ENCODE assay signal across 8 mouse cellular contexts in genomic region chr14:61971100-61972088, GRCm38 (mm10).
A peak's percentile ranks its signal among the peaks of the same experiment; 100 is the strongest.
DNase-seq lines count a peak whose midpoint lies in the region; ATAC-seq and TF ChIP-seq lines count a peak whose summit lies in the region.

No protein-coding gene starts in this region.

- peak; percentile 83 for ATAC-seq in megakaryocyte, adult 5-6 weeks (ENCODE audit: poor library complexity, severe bottlenecking)
- ATAC-seq in midbrain, postnatal 0 days (ENCODE audit: low FRiP score) = no peak

- H3K4me1 ChIP-seq in midbrain, postnatal 0 days (ENCODE audit: insufficient read depth, low read length) = 0 out of 2 replicates have a peak, but pooled peaks cover 4% of the 10 kb centered on the region
- no peaks in the 10 kb centered on the region for H3K4me1 ChIP-seq in hindbrain, embryonic 10.5 days (replicated peaks)

- no peak overlapping the region for H3K27ac ChIP-seq in midbrain, postnatal 0 days (ENCODE audit: low read depth, low read length)
- no peak overlapping the region for H3K27ac ChIP-seq in hindbrain, embryonic 10.5 days

- H3K4me2 ChIP-seq in midbrain, postnatal 0 days (ENCODE audit: low read depth, low read length, poor library complexity, severe bottlenecking) = no peak overlapping the region

- TF ChIP-seq CTCF in midbrain, postnatal 0 days (IDR thresholded peaks at IDR 0.05) = no peak

- H3K4me3 ChIP-seq in midbrain, postnatal 0 days (ENCODE audit: low read depth, low read length) = no peak overlapping the region
- no peak overlapping the region for H3K4me3 ChIP-seq in hindbrain, embryonic 10.5 days

- peak; percentile 7 for DNase-seq in adrenal gland, adult 8-10 months
- DNase-seq in adrenal gland, postnatal 4 days (ENCODE audit: low spot score in 2 of 2) = no peak
- DNase-seq in brain, adult 2 months (ENCODE audit: low read depth, low spot score) = peak; percentile 62
- DNase-seq in kidney, postnatal 36 days = peak; percentile 38 to 46
- DNase-seq in thymus, postnatal 14 days = peak; percentile 60
- DNase-seq in midbrain, postnatal 0 days (ENCODE audit: low spot score) = no peak
- no peak for DNase-seq in hindbrain, embryonic 10.5 days (ENCODE audit: low spot score)

- 77% methylated on average over 14 of the region's 14 CpGs for WGBS in midbrain, postnatal 0 days
- 80% methylated on average over 14 of the region's 14 CpGs for WGBS in hindbrain, embryonic 10.5 days

- no peaks in the 10 kb centered on the region for H3K27me3 ChIP-seq in midbrain, postnatal 0 days (ENCODE audit: insufficient read depth, low read length)
- no peaks in the 10 kb centered on the region for H3K27me3 ChIP-seq in hindbrain, embryonic 10.5 days (ENCODE audit: insufficient read depth, poor library complexity, severe bottlenecking)

- H3K9ac ChIP-seq in midbrain, postnatal 0 days (replicated peaks; ENCODE audit: low read length, poor library complexity, severe bottlenecking) = no peak overlapping the region

- H3K9me3 ChIP-seq in midbrain, postnatal 0 days (ENCODE audit: low read length) = no peaks in the 10 kb centered on the region
- no peaks in the 10 kb centered on the region for H3K9me3 ChIP-seq in hindbrain, embryonic 10.5 days

- H3K36me3 ChIP-seq in midbrain, postnatal 0 days (ENCODE audit: insufficient read depth, low read length) = no peaks in the 10 kb centered on the region
- H3K36me3 ChIP-seq in hindbrain, embryonic 10.5 days = no peaks in the 10 kb centered on the region

Comparison
In these comparisons a context has a peak if more than half of its experiments do, and no peak if none do; other contexts are left out.
1. DNase-seq: peak in adrenal gland, adult 8-10 months (single experiment), brain, adult 2 months (single experiment), kidney, postnatal 36 days (2 of 2) and thymus, postnatal 14 days (single experiment); none in adrenal gland, postnatal 4 days (0 of 2), midbrain, postnatal 0 days (single experiment) and hindbrain, embryonic 10.5 days (single experiment).